Mouse (Mus musculus): ENCODE data around the gene Hmgcs2. TPM values are rescaled to one million over a fixed set of nuclear protein-coding genes. Genes with fewer than 3 reads are reported as not detected.

The Hmgcs2 gene
- polyA plus RNA-seq (2014; fragmentation: Nextera tagmentation; extraction: Ambion mirVana), result 12.2 and 16.1 TPM in 2 replicates

DNA sequence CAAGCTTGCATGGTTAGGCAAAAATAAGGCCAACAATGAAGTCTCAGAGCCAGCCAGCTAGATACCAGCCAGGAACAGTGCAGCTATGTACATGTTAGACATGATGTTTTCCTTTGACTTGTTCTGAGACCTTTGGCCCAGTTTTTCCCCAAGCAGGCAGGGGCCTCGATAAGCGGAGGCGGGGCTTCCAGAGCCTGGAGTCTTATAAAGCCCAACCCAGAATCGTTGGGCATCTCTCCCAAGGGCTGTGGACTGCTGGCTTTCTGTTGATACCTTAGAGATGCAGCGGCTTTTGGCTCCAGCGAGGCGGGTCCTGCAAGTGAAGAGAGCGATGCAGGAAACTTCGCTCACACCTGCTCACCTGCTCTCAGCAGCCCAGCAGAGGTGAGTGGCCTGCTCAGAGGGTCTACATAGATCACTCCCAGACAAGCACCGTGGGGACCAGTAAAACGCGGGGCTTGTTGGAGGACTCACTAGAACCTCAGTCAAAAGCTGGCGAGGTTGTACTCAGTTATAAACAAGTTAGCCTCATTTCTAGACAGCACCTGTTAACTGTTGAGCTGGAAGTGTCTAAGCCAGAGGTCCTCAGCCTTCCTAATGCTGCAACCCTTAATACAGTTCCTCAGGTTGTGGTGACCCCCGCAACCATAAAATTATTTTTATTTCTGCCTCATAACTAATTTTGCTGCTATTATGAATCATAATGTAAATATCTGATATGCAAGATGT is at the start of gene Hmgcs2:
Gene Hmgcs2, plus strand, starts transcription at position 232 of the 729 bp plus-strand sequence.
- WGBS, result 49% methylated on average over 14 of the region's 14 CpGs

DNA sequence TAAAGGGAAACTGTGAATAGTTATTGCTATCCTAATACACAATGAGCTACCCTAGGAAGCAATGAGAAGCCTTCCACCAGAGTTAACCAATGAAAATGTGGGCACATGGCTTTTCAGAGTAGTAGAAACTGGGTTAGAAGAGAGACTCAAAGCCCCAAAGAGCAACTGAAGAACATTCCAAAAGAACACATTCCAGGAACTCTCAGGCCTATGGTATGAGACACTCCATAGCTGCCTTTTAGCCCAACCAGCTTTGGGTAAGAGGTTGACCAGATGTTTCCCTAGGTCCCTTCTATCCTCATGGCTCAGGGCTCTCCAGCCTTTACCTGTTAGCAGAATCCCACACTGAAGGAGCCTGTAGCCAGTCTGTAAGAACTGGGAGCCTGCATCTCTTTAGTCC is 46.7 kb upstream of the Hmgcs2 start:
- ATAC-seq (ENCODE audit: insufficient number of reproducible peaks, insufficient read depth, low FRiP score, low read depth), result no peak
- H3K27me3 ChIP-seq (ENCODE audit: control insufficient read depth, insufficient read depth, low read length), result no peaks in the 10 kb centered on the region

More for the DNA sequence above, at the start of gene Hmgcs2:
- no peak within 1 kb of the TSS for H3K4me3 ChIP-seq (ENCODE audit: low read depth, low read length)
- 0 out of 2 replicates have a peak within 1 kb of the TSS, but pooled peaks have one; percentile 6 for H3K9ac ChIP-seq (replicated peaks; ENCODE audit: low read depth, low read length)
- no peaks in the 10 kb centered on the region for H3K27me3 ChIP-seq (ENCODE audit: control insufficient read depth, insufficient read depth, low read length)
- peak within 1 kb of the TSS; percentile 35 for H3K4me2 ChIP-seq (replicated peaks; ENCODE audit: low read depth, low read length)
- peak within 1 kb of the TSS; percentile 10; the same call in 1 of the 2 replicates for H3K27ac ChIP-seq (ENCODE audit: low read length)
- H3K4me1 ChIP-seq (ENCODE audit: control insufficient read depth, insufficient read depth, low read length), result peaks cover 13% of the 10 kb centered on the region; the same call in 1 of the 2 replicates
- H3K36me3 ChIP-seq (ENCODE audit: control insufficient read depth, insufficient read depth, low read length), result no peaks in the 10 kb centered on the region
- no peaks in the 10 kb centered on the region for H3K9me3 ChIP-seq (ENCODE audit: control insufficient read depth, low read depth, low read length)
- ATAC-seq (ENCODE audit: insufficient number of reproducible peaks, insufficient read depth, low FRiP score, low read depth), result peak; percentile 76

DNA sequence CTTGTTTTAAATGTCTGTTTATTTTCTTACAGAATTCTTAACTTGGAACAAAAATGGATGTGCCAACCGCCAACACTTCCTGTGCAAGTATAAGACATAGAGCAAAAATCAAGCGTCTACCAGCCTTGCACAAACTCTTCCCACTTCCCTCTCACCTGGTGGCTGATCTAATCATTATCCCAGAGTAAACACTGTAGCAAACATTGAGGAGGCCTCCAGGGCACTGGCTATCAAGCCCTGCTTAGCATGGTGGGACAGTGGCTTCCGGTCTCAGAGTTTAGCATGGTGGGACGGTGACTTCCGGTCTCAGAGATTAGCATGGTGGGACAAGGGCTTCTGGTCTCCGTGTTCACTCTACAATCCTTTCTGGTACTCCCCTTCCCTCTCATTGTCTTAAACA is 44.0 kb upstream of the Hmgcs2 start:
- H3K4me2 ChIP-seq (replicated peaks; ENCODE audit: low read depth, low read length), result no peak overlapping the region
- no peaks in the 10 kb centered on the region for H3K4me1 ChIP-seq (ENCODE audit: control insufficient read depth, insufficient read depth, low read length)
- no peak overlapping the region for H3K4me3 ChIP-seq (ENCODE audit: low read depth, low read length)
- no peaks in the 10 kb centered on the region for H3K36me3 ChIP-seq (ENCODE audit: control insufficient read depth, insufficient read depth, low read length)
- 69% methylated on average over 6 of the region's 6 CpGs for WGBS
- no peaks in the 10 kb centered on the region for H3K9me3 ChIP-seq (ENCODE audit: control insufficient read depth, low read depth, low read length)
- no peak overlapping the region for H3K9ac ChIP-seq (replicated peaks; ENCODE audit: low read depth, low read length)
- no peak overlapping the region for H3K27ac ChIP-seq (ENCODE audit: low read length)
- no peaks in the 10 kb centered on the region for H3K27me3 ChIP-seq (ENCODE audit: control insufficient read depth, insufficient read depth, low read length)
- ATAC-seq (ENCODE audit: insufficient number of reproducible peaks, insufficient read depth, low FRiP score, low read depth), result peak; percentile 69; the same call in 1 of the 2 replicates

More for the DNA sequence above, 46.7 kb upstream of the Hmgcs2 start:
- Histone ChIP-seq H3K9ac (replicated peaks; ENCODE audit: low read depth, low read length) (no peak overlapping the region), H3K36me3 (ENCODE audit: control insufficient read depth, insufficient read depth, low read length) (no peaks in the 10 kb centered on the region), H3K4me3 (ENCODE audit: low read depth, low read length) (no peak overlapping the region), H3K9me3 (ENCODE audit: control insufficient read depth, low read depth, low read length) (no peaks in the 10 kb centered on the region), H3K27ac (ENCODE audit: low read length) (no peak overlapping the region), H3K4me1 (ENCODE audit: control insufficient read depth, insufficient read depth, low read length) (no peaks in the 10 kb centered on the region), H3K4me2 (replicated peaks; ENCODE audit: low read depth, low read length) (no peak overlapping the region)

DNA sequence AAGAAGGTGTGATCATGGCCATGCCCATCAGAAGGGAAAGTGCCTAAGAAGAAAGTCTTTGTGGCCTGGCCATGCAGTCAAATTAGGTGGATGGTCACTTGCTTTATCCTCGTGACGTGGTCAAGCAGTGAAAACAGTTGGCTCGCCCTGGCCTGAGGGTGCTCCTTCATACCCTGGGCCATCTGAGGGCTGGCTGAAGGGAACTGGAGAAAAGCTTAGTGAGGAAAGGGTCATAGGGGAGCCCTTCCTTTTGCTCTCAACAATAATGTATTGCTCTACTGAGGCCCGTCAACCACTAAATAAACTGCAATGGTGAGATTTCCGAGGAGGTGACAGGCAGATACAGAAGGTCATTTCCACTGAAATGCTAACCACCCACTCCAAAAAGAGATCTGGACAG is 43.0 kb upstream of the Hmgcs2 start:
- H3K27me3 ChIP-seq (ENCODE audit: control insufficient read depth, insufficient read depth, low read length), result no peaks in the 10 kb centered on the region

DNA sequence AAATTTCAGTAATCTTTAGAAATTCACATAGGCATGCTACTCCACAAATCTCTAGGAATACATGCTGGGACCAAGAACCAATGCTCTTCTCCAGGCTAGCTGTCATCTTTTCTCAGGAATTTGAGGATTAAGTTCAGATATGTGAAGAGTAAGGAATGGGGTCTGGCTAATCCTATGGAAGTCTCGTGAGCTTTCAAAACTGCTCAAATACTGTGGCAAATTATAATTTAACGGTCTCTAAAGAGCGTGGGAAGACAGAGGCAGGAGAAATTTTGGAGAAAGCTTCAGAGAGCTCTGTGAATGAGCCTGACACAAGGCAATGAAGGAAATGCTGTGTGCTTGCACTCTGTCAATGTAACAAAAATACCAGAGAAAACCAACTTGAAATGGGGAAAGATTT is 42.1 kb upstream of the Hmgcs2 start:
- H3K36me3 ChIP-seq (ENCODE audit: control insufficient read depth, insufficient read depth, low read length), result no peaks in the 10 kb centered on the region

More for the DNA sequence above, 43.0 kb upstream of the Hmgcs2 start:
- no peak overlapping the region for H3K4me2 ChIP-seq (replicated peaks; ENCODE audit: low read depth, low read length)
- ATAC-seq (ENCODE audit: insufficient number of reproducible peaks, insufficient read depth, low FRiP score, low read depth), result no peak
- 64% methylated on average over 5 of the region's 5 CpGs for WGBS
- H3K4me3 ChIP-seq (ENCODE audit: low read depth, low read length), result no peak overlapping the region
- no peak overlapping the region for H3K27ac ChIP-seq (ENCODE audit: low read length)
- H3K9ac ChIP-seq (replicated peaks; ENCODE audit: low read depth, low read length), result no peak overlapping the region
- H3K4me1 ChIP-seq (ENCODE audit: control insufficient read depth, insufficient read depth, low read length), result no peaks in the 10 kb centered on the region
- no peaks in the 10 kb centered on the region for H3K9me3 ChIP-seq (ENCODE audit: control insufficient read depth, low read depth, low read length)
- H3K36me3 ChIP-seq (ENCODE audit: control insufficient read depth, insufficient read depth, low read length), result no peaks in the 10 kb centered on the region

DNA sequence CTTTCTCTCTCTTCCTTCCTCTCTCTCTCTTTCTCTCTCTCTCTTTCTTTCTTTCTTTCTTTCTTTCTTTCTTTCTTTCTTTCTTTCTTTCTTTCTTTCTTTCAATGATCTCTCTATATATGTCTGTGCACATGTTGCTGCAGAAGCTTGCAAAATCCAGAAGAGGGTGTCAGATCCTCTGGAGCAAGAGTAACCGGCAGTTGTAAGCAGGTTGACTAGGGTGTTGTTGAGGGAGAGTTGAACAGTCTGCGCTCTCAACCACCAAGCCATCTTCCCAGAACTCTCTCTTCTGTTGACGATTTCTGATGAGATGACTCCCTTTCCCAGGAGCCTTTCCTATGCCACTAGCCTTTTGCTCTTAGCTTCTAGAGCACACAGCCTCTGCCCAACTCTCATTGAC is 38.2 kb upstream of the Hmgcs2 start:
- Histone ChIP-seq H3K4me3 (ENCODE audit: low read depth, low read length) (no peak overlapping the region), H3K36me3 (ENCODE audit: control insufficient read depth, insufficient read depth, low read length) (no peaks in the 10 kb centered on the region), H3K27ac (ENCODE audit: low read length) (no peak overlapping the region), H3K9me3 (ENCODE audit: control insufficient read depth, low read depth, low read length) (no peaks in the 10 kb centered on the region), H3K4me1 (ENCODE audit: control insufficient read depth, insufficient read depth, low read length) (no peaks in the 10 kb centered on the region), H3K9ac (replicated peaks; ENCODE audit: low read depth, low read length) (no peak overlapping the region), H3K4me2 (replicated peaks; ENCODE audit: low read depth, low read length) (no peak overlapping the region), H3K27me3 (ENCODE audit: control insufficient read depth, insufficient read depth, low read length) (no peaks in the 10 kb centered on the region)
- 72% methylated on average over 3 of the region's 3 CpGs for whole genome bisulfite sequencing
- no peak for ATAC-seq (ENCODE audit: insufficient number of reproducible peaks, insufficient read depth, low FRiP score, low read depth)

More for the DNA sequence above, 42.1 kb upstream of the Hmgcs2 start:
- 81% methylated on average over 3 of the region's 3 CpGs for whole genome bisulfite sequencing
- Histone ChIP-seq H3K27me3 (ENCODE audit: control insufficient read depth, insufficient read depth, low read length) (no peaks in the 10 kb centered on the region), H3K4me3 (ENCODE audit: low read depth, low read length) (no peak overlapping the region), H3K9me3 (ENCODE audit: control insufficient read depth, low read depth, low read length) (no peaks in the 10 kb centered on the region), H3K4me1 (ENCODE audit: control insufficient read depth, insufficient read depth, low read length) (no peaks in the 10 kb centered on the region), H3K9ac (replicated peaks; ENCODE audit: low read depth, low read length) (no peak overlapping the region), H3K27ac (ENCODE audit: low read length) (no peak overlapping the region), H3K4me2 (replicated peaks; ENCODE audit: low read depth, low read length) (no peak overlapping the region)
- no peak for ATAC-seq (ENCODE audit: insufficient number of reproducible peaks, insufficient read depth, low FRiP score, low read depth)

DNA sequence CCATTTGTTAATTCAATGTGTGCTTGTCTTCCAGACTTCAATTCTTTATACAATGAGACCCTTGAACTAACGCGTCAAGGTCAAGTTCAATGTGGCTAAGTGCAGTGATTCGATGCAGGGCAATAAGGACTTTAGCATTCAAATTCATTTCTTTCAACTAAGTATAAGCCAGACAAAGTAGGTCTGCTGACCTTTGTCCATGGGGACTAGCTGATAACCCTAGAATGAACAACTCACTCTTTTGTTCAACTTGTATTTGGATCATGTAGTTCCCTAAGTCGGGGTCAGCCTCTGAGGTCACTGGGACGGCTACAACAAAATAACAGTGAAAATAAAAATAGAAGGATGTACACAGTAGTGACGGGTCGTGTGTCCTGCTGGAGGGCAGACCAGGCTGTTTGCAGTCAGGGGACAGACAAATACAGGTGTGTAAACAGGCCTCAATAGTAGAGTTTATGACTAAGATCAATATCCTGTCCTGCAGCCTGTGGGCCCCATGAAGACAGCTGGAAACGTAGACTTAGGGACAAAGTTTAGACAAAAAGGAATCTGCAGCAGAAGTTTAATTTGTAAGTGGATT is 37.7 kb upstream of the Hmgcs2 start:
- H3K4me3 ChIP-seq (ENCODE audit: low read depth, low read length), result no peak overlapping the region
- no peaks in the 10 kb centered on the region for H3K4me1 ChIP-seq (ENCODE audit: control insufficient read depth, insufficient read depth, low read length)
- no peaks in the 10 kb centered on the region for H3K9me3 ChIP-seq (ENCODE audit: control insufficient read depth, low read depth, low read length)
- ATAC-seq (ENCODE audit: insufficient number of reproducible peaks, insufficient read depth, low FRiP score, low read depth), result no peak
- WGBS, result 41% methylated on average over 8 of the region's 8 CpGs
- no peaks in the 10 kb centered on the region for H3K27me3 ChIP-seq (ENCODE audit: control insufficient read depth, insufficient read depth, low read length)
- no peaks in the 10 kb centered on the region for H3K36me3 ChIP-seq (ENCODE audit: control insufficient read depth, insufficient read depth, low read length)
- no peak overlapping the region for H3K27ac ChIP-seq (ENCODE audit: low read length)
- no peak overlapping the region for H3K4me2 ChIP-seq (replicated peaks; ENCODE audit: low read depth, low read length)
- H3K9ac ChIP-seq (replicated peaks; ENCODE audit: low read depth, low read length), result no peak overlapping the region

DNA sequence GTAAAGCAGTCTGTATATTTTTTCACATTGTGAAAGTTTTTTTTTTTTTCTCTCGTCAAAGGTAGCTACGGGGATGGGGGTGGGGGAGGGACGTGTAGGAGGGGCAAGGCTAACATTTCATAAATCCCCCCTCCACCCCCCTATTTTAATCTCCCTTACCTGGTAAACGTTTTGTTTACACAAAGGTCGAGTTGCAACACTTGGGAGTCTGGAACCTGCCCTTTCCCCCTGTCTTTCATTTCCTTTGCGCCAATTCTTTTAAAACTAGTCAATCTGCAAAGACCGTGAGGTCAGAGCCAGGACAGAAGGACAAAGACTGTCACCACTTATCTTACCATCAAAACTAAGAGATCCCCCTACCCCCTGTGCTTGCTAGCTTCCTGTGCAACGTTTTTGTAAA is 34.3 kb upstream of the Hmgcs2 start:
- H3K4me3 ChIP-seq (ENCODE audit: low read depth, low read length), result no peak overlapping the region
- no peak for ATAC-seq (ENCODE audit: insufficient number of reproducible peaks, insufficient read depth, low FRiP score, low read depth)
- H3K4me1 ChIP-seq (ENCODE audit: control insufficient read depth, insufficient read depth, low read length), result no peaks in the 10 kb centered on the region
- 11% methylated on average over 8 of the region's 8 CpGs for WGBS
- H3K9ac ChIP-seq (replicated peaks; ENCODE audit: low read depth, low read length), result no peak overlapping the region
- no peak overlapping the region for H3K4me2 ChIP-seq (replicated peaks; ENCODE audit: low read depth, low read length)
- no peak overlapping the region; the same call in 1 of the 2 replicates for H3K27ac ChIP-seq (ENCODE audit: low read length)
- H3K36me3 ChIP-seq (ENCODE audit: control insufficient read depth, insufficient read depth, low read length), result no peaks in the 10 kb centered on the region
- no peaks in the 10 kb centered on the region for H3K27me3 ChIP-seq (ENCODE audit: control insufficient read depth, insufficient read depth, low read length)
- H3K9me3 ChIP-seq (ENCODE audit: control insufficient read depth, low read depth, low read length), result no peaks in the 10 kb centered on the region

All from stomach, embryonic 14.5 days (tissue).